Mouse (Mus musculus): ENCODE results near the gene Slc44a2.
"Not testable (repeated sequence)": the region's sequence is repeated elsewhere in the genome, so short reads cannot be mapped to it uniquely, and the experiment has no call there.

The Slc44a2 gene

GRCm38 (mm10) chr9:21320619-21321512 is at the start of gene Slc44a2:
Gene Slc44a2, plus strand, starts transcription at chr9:21320698.
- DNase-seq = peak; percentile 88

- no peak for DNase-seq
Measured at GRCm38 (mm10) chr9:21272391-21272790, 48.1 kb upstream of the Slc44a2 start.

GRCm38 (mm10) chr9:21273094-21273493 is 47.4 kb upstream of the Slc44a2 start:
- DNase-seq = no peak

GRCm38 (mm10) chr9:21273520-21274228 is 46.8 kb upstream of the Slc44a2 start:
- DNase-seq = peak; percentile 60

GRCm38 (mm10) chr9:21274336-21274735 is 46.2 kb upstream of the Slc44a2 start:
- no peak for DNase-seq

- no peak for DNase-seq
Measured at GRCm38 (mm10) chr9:21275013-21275710, 45.3 kb upstream of the Slc44a2 start.

GRCm38 (mm10) chr9:21275727-21276126 is 44.8 kb upstream of the Slc44a2 start:
- DNase-seq = no peak

GRCm38 (mm10) chr9:21276307-21276706 is 44.2 kb upstream of the Slc44a2 start:
- DNase-seq = no peak

- no peak for DNase-seq
Measured at GRCm38 (mm10) chr9:21277776-21278175, 42.7 kb upstream of the Slc44a2 start.

- DNase-seq = no peak
Measured at GRCm38 (mm10) chr9:21283591-21283990, 36.9 kb upstream of the Slc44a2 start.

GRCm38 (mm10) chr9:21283994-21284393 is 36.5 kb upstream of the Slc44a2 start:
- no peak for DNase-seq

- no peak for DNase-seq
Measured at GRCm38 (mm10) chr9:21286753-21287152, 33.7 kb upstream of the Slc44a2 start.

GRCm38 (mm10) chr9:21287571-21288402 is 32.7 kb upstream of the Slc44a2 start, which contains the start of gene Kri1:
Gene Kri1, minus strand, starts transcription at chr9:21287969.
- DNase-seq = peak; percentile 100

- peak; percentile 37 for DNase-seq
Measured at GRCm38 (mm10) chr9:21288404-21289336, 31.8 kb upstream of the Slc44a2 start.

GRCm38 (mm10) chr9:21289337-21289671 is 31.2 kb upstream of the Slc44a2 start:
- no peak for DNase-seq

GRCm38 (mm10) chr9:21290589-21290988 is 29.9 kb upstream of the Slc44a2 start:
- no peak for DNase-seq

- peak; percentile 100 for DNase-seq
Measured at GRCm38 (mm10) chr9:21291022-21291787, 29.3 kb upstream of the Slc44a2 start, which contains the start of gene Cdkn2d. Gene Cdkn2d, minus strand, starts transcription at chr9:21291407.

GRCm38 (mm10) chr9:21291868-21292267 is 28.6 kb upstream of the Slc44a2 start:
- not testable (repeated sequence) for DNase-seq

- no peak for DNase-seq
Measured at GRCm38 (mm10) chr9:21292271-21292670, 28.2 kb upstream of the Slc44a2 start.

- DNase-seq = no peak
Measured at GRCm38 (mm10) chr9:21299014-21299413, 21.5 kb upstream of the Slc44a2 start.

Data from lung, postnatal 36 days (tissue).